12 mouse cellular contexts compared by ENCODE assay signal in genomic region chr6:144264320-144264915, GRCm38 (mm10).
DNase-seq lines count a peak whose midpoint lies in the region; ATAC-seq lines count a peak whose summit lies in the region.
"Had no signal": no experiment of that assay in that cellular context is flagged by ENCODE, and none has a peak within 500 bp of the region (broad histone marks: within the 10 kb centered on the region; RNA-seq: fewer than 3 reads in every experiment).

No protein-coding gene starts in this region.

- no peak overlapping the region for H3K9ac ChIP-seq in midbrain, embryonic 15.5 days
- H3K9ac ChIP-seq in hindbrain, embryonic 11.5 days (ENCODE audit: low read depth, low read length): no peak overlapping the region
- no peak overlapping the region for H3K9ac ChIP-seq in limb, embryonic 15.5 days

- H3K27ac ChIP-seq in midbrain, embryonic 10.5 days (replicated peaks): peak overlapping the region; percentile 77
- no peak overlapping the region for H3K27ac ChIP-seq in midbrain, embryonic 15.5 days
- peak overlapping the region; percentile 59; the same call in 1 of the 2 replicates for H3K27ac ChIP-seq in hindbrain, embryonic 11.5 days (ENCODE audit: low read depth, low read length)
- no peak overlapping the region for H3K27ac ChIP-seq in limb, embryonic 15.5 days

- peak; percentile 56 for DNase-seq in midbrain, embryonic 10.5 days (ENCODE audit: low spot score)
- DNase-seq in hindbrain, embryonic 11.5 days (ENCODE audit: low spot score): peak; percentile 57
- no peak for DNase-seq in thymus, postnatal 0 days (ENCODE audit: low spot score)
- no peak for DNase-seq in frontal cortex, postnatal 14 days (ENCODE audit: low spot score in 2 of 2)
- no peak for DNase-seq in adrenal gland, postnatal 25 days
- DNase-seq: adrenal gland, postnatal 14 days; cerebellum, postnatal 25 days; gastrocnemius, postnatal 25 days; thymus, adult 2 months had no signal

- ATAC-seq in midbrain, embryonic 15.5 days (replicated peaks): no peak; the same call in 1 of the 2 replicates
- peak; percentile 35 for ATAC-seq in hindbrain, embryonic 11.5 days (ENCODE audit: low FRiP score)
- ATAC-seq in limb, embryonic 15.5 days (ENCODE audit: insufficient number of reproducible peaks, low FRiP score, low TSS enrichment, low read depth): no peak
- ATAC-seq in cerebellum, adult (ENCODE audit: insufficient number of reproducible peaks, low FRiP score, low TSS enrichment): no peak

- H3K4me1 ChIP-seq in midbrain, embryonic 10.5 days: peaks cover 14% of the 10 kb centered on the region
- peaks cover 5% of the 10 kb centered on the region; the same call in 1 of the 2 replicates for H3K4me1 ChIP-seq in midbrain, embryonic 15.5 days
- no peaks in the 10 kb centered on the region for H3K4me1 ChIP-seq in hindbrain, embryonic 11.5 days (replicated peaks; ENCODE audit: control insufficient read depth, insufficient read depth, low read length)
- peaks cover 6% of the 10 kb centered on the region; the same call in 1 of the 2 replicates for H3K4me1 ChIP-seq in limb, embryonic 15.5 days

- H3K9me3 ChIP-seq in midbrain, embryonic 10.5 days (replicated peaks): no peaks in the 10 kb centered on the region
- H3K9me3 ChIP-seq in midbrain, embryonic 15.5 days: no peaks in the 10 kb centered on the region
- H3K9me3 ChIP-seq in hindbrain, embryonic 11.5 days (ENCODE audit: control insufficient read depth, low read length): no peaks in the 10 kb centered on the region
- H3K9me3 ChIP-seq in limb, embryonic 15.5 days: no peaks in the 10 kb centered on the region

- H3K4me2 ChIP-seq in midbrain, embryonic 15.5 days: no peak overlapping the region
- H3K4me2 ChIP-seq in hindbrain, embryonic 11.5 days (replicated peaks; ENCODE audit: low read depth, low read length): no peak overlapping the region
- peak overlapping the region; percentile 30 for H3K4me2 ChIP-seq in limb, embryonic 15.5 days

- no peak overlapping the region for H3K4me3 ChIP-seq in midbrain, embryonic 10.5 days
- no peak overlapping the region for H3K4me3 ChIP-seq in midbrain, embryonic 15.5 days
- H3K4me3 ChIP-seq in hindbrain, embryonic 11.5 days (ENCODE audit: low read depth, low read length): no peak overlapping the region
- no peak overlapping the region for H3K4me3 ChIP-seq in limb, embryonic 15.5 days

- peaks cover 93% of the 10 kb centered on the region for H3K27me3 ChIP-seq in midbrain, embryonic 10.5 days (ENCODE audit: low read depth, poor library complexity, severe bottlenecking)
- no peaks in the 10 kb centered on the region for H3K27me3 ChIP-seq in midbrain, embryonic 15.5 days (replicated peaks)
- H3K27me3 ChIP-seq in hindbrain, embryonic 11.5 days (ENCODE audit: control insufficient read depth, insufficient read depth, low read length): no peaks in the 10 kb centered on the region
- H3K27me3 ChIP-seq in limb, embryonic 15.5 days: no peaks in the 10 kb centered on the region

- H3K36me3 ChIP-seq in midbrain, embryonic 10.5 days: no peaks in the 10 kb centered on the region
- H3K36me3 ChIP-seq in midbrain, embryonic 15.5 days (replicated peaks): no peaks in the 10 kb centered on the region
- no peaks in the 10 kb centered on the region for H3K36me3 ChIP-seq in hindbrain, embryonic 11.5 days (ENCODE audit: control insufficient read depth, insufficient read depth, low read length)
- H3K36me3 ChIP-seq in limb, embryonic 15.5 days: no peaks in the 10 kb centered on the region

- 33% methylated on average over 16 of the region's 16 CpGs for WGBS in midbrain, embryonic 10.5 days
- WGBS in midbrain, embryonic 15.5 days: 21% methylated on average over 16 of the region's 16 CpGs
- WGBS in hindbrain, embryonic 11.5 days: 31% methylated on average over 16 of the region's 16 CpGs
- WGBS in limb, embryonic 15.5 days: 20% methylated on average over 16 of the region's 16 CpGs

Comparison
In these comparisons a context has a peak if more than half of its experiments do, and no peak if none do; other contexts are left out.
1. H3K27ac ChIP-seq: peak in midbrain, embryonic 10.5 days (single experiment) and hindbrain, embryonic 11.5 days (single experiment); none in midbrain, embryonic 15.5 days (single experiment) and limb, embryonic 15.5 days (single experiment).
2. DNase-seq: peak in midbrain, embryonic 10.5 days (single experiment) and hindbrain, embryonic 11.5 days (single experiment); none in thymus, postnatal 0 days (single experiment), frontal cortex, postnatal 14 days (0 of 2) and adrenal gland, postnatal 25 days (single experiment).